16 mouse cellular contexts compared by ENCODE assay signal in genomic region chr5:99787239-99787638, GRCm38 (mm10). TPM values are rescaled to one million over a fixed set of nuclear protein-coding genes. Genes with fewer than 3 reads are reported as not detected.
DNase-seq lines count a peak whose midpoint lies in the region; ATAC-seq and TF ChIP-seq lines count a peak whose summit lies in the region.
"Had no signal": no experiment of that assay in that cellular context is flagged by ENCODE, and none has a peak within 500 bp of the region (broad histone marks: within the 10 kb centered on the region; RNA-seq: fewer than 3 reads in every experiment).

No protein-coding gene starts in this region.

- no peak overlapping the region for H3K4me2 ChIP-seq in embryonic facial prominence, embryonic 11.5 days (ENCODE audit: low read depth, low read length)
- 0 out of 2 replicates have a peak overlapping the region, but pooled peaks have one; percentile 10 for H3K4me2 ChIP-seq in hindbrain, embryonic 13.5 days
- H3K4me2 ChIP-seq in midbrain, postnatal 0 days (ENCODE audit: low read depth, low read length, poor library complexity, severe bottlenecking): no peak overlapping the region

- no peak overlapping the region for H3K27ac ChIP-seq in embryonic facial prominence, embryonic 11.5 days (replicated peaks; ENCODE audit: low read depth, low read length)
- no peak overlapping the region for H3K27ac ChIP-seq in embryonic facial prominence, embryonic 10.5 days (replicated peaks)
- peak overlapping the region; percentile 76 for H3K27ac ChIP-seq in hindbrain, embryonic 13.5 days
- no peak overlapping the region for H3K27ac ChIP-seq in midbrain, postnatal 0 days (ENCODE audit: low read depth, low read length)
- H3K27ac ChIP-seq: kidney, postnatal 0 days had no signal

- TF ChIP-seq CTCF in midbrain, postnatal 0 days (IDR thresholded peaks at IDR 0.05): no peak
- no peak for TF ChIP-seq CTCF in lung, adult 2 months (IDR thresholded peaks at IDR 0.05; ENCODE audit: insufficient read depth, low read length)

- H3K4me3 ChIP-seq in embryonic facial prominence, embryonic 11.5 days (ENCODE audit: low read depth, low read length): no peak overlapping the region
- H3K4me3 ChIP-seq in embryonic facial prominence, embryonic 10.5 days: no peak overlapping the region
- no peak overlapping the region for H3K4me3 ChIP-seq in hindbrain, embryonic 13.5 days
- H3K4me3 ChIP-seq in midbrain, postnatal 0 days (ENCODE audit: low read depth, low read length): no peak overlapping the region
- H3K4me3 ChIP-seq in lung, adult 2 months (replicated peaks; ENCODE audit: extremely low read depth, low read depth, low read length): no peak overlapping the region
- H3K4me3 ChIP-seq: erythroblast, embryonic 14.5 days; myocyte had no signal

- DNase-seq in embryonic facial prominence, embryonic 11.5 days (ENCODE audit: low spot score): peak; percentile 11
- DNase-seq in embryonic facial prominence, embryonic 10.5 days (ENCODE audit: low spot score): no peak
- peak; percentile 60 for DNase-seq in embryo, embryonic 10.5 days (ENCODE audit: low spot score)
- DNase-seq in midbrain, postnatal 0 days (ENCODE audit: low spot score): peak; percentile 58
- no peak for DNase-seq in lung, adult 2 months
- DNase-seq in spleen, adult 18-20 months: no peak
- DNase-seq in adipocyte (ENCODE audit: low spot score): no peak
- DNase-seq: adrenal gland, postnatal 14 days; cerebellum, adult 11-12 months; heart, adult 11 months; thymus, postnatal 4 days had no signal

- no peaks in the 10 kb centered on the region for H3K4me1 ChIP-seq in embryonic facial prominence, embryonic 11.5 days (ENCODE audit: control insufficient read depth, insufficient read depth, low read length)
- peaks cover 7% of the 10 kb centered on the region; the same call in 1 of the 2 replicates for H3K4me1 ChIP-seq in embryonic facial prominence, embryonic 10.5 days
- peaks cover 22% of the 10 kb centered on the region for H3K4me1 ChIP-seq in hindbrain, embryonic 13.5 days (replicated peaks)
- H3K4me1 ChIP-seq in midbrain, postnatal 0 days (ENCODE audit: insufficient read depth, low read length): 0 out of 2 replicates have a peak, but pooled peaks cover 4% of the 10 kb centered on the region
- no peaks in the 10 kb centered on the region for H3K4me1 ChIP-seq in lung, adult 2 months (ENCODE audit: control insufficient read depth, insufficient read depth, low read length)

- no peak for TF ChIP-seq POLR2A in lung, adult 2 months (IDR thresholded peaks at IDR 0.05; ENCODE audit: borderline replicate concordance, extremely low read depth, low read depth, low read length)

- no peaks in the 10 kb centered on the region for H3K36me3 ChIP-seq in embryonic facial prominence, embryonic 11.5 days (replicated peaks; ENCODE audit: control insufficient read depth, insufficient read depth, low read depth, low read length)
- H3K36me3 ChIP-seq in embryonic facial prominence, embryonic 10.5 days (replicated peaks): no peaks in the 10 kb centered on the region
- H3K36me3 ChIP-seq in hindbrain, embryonic 13.5 days: no peaks in the 10 kb centered on the region
- H3K36me3 ChIP-seq in midbrain, postnatal 0 days (ENCODE audit: insufficient read depth, low read length): no peaks in the 10 kb centered on the region

- no peaks in the 10 kb centered on the region for H3K27me3 ChIP-seq in embryonic facial prominence, embryonic 11.5 days (ENCODE audit: control insufficient read depth, insufficient read depth, low read length)
- H3K27me3 ChIP-seq in embryonic facial prominence, embryonic 10.5 days (replicated peaks; ENCODE audit: low read depth, poor library complexity, severe bottlenecking): no peaks in the 10 kb centered on the region
- no peaks in the 10 kb centered on the region for H3K27me3 ChIP-seq in hindbrain, embryonic 13.5 days
- H3K27me3 ChIP-seq in midbrain, postnatal 0 days (ENCODE audit: insufficient read depth, low read length): no peaks in the 10 kb centered on the region

- 50% methylated on average over 10 of the region's 10 CpGs for WGBS in embryonic facial prominence, embryonic 11.5 days
- WGBS in embryonic facial prominence, embryonic 10.5 days: 52% methylated on average over 10 of the region's 10 CpGs
- WGBS in hindbrain, embryonic 13.5 days: 17% methylated on average over 10 of the region's 10 CpGs
- WGBS in midbrain, postnatal 0 days: 21% methylated on average over 10 of the region's 10 CpGs
- 78% methylated on average over 10 of the region's 10 CpGs for WGBS in lung, adult 2 months

- no peak; the same call in 1 of the 2 replicates for ATAC-seq in embryonic facial prominence, embryonic 11.5 days (replicated peaks; ENCODE audit: insufficient number of reproducible peaks, low FRiP score, low TSS enrichment, low read depth)
- peak; percentile 76 for ATAC-seq in hindbrain, embryonic 13.5 days (ENCODE audit: low FRiP score)
- no peak for ATAC-seq in midbrain, postnatal 0 days (ENCODE audit: low FRiP score)
- ATAC-seq: lung, postnatal 0 days had no signal

- no peak overlapping the region for H3K9ac ChIP-seq in embryonic facial prominence, embryonic 11.5 days (replicated peaks; ENCODE audit: low read length)
- H3K9ac ChIP-seq in hindbrain, embryonic 13.5 days: no peak overlapping the region
- no peak overlapping the region for H3K9ac ChIP-seq in midbrain, postnatal 0 days (replicated peaks; ENCODE audit: low read length, poor library complexity, severe bottlenecking)

- H3K9me3 ChIP-seq in embryonic facial prominence, embryonic 11.5 days (replicated peaks; ENCODE audit: control insufficient read depth, low read length): no peaks in the 10 kb centered on the region
- H3K9me3 ChIP-seq in embryonic facial prominence, embryonic 10.5 days: no peaks in the 10 kb centered on the region
- H3K9me3 ChIP-seq in hindbrain, embryonic 13.5 days: no peaks in the 10 kb centered on the region
- no peaks in the 10 kb centered on the region for H3K9me3 ChIP-seq in midbrain, postnatal 0 days (ENCODE audit: low read length)

RNA-seq across cellular contexts. Expression of gene Rasgef1b, which starts 58.4 kb away (rescaled TPM):
- 11.8 and 14.2 TPM in 2 replicates for polyA plus RNA-seq in embryonic facial prominence, embryonic 11.5 days (2014; fragmentation: Nextera tagmentation; extraction: Ambion mirVana)
- 11.8 and 13.5 TPM in 2 replicates for polyA plus RNA-seq in embryonic facial prominence, embryonic 10.5 days (2016; fragmentation: Nextera tagmentation; extraction: Ambion mirVana)
- polyA plus RNA-seq in hindbrain, embryonic 13.5 days (2015; fragmentation: Nextera tagmentation; extraction: Ambion mirVana): 47.2 and 61.1 TPM in 2 replicates
- total RNA-seq in midbrain, postnatal 0 days (2014; rRNA removed): 43.4 and 44.6 TPM in 2 replicates
- 30.3 and 36.0 TPM in 2 replicates for polyA plus RNA-seq in midbrain, postnatal 0 days (2015; fragmentation: Nextera tagmentation; extraction: Ambion mirVana)
- polyA plus RNA-seq in lung, adult 2 months (2012; rRNA removed): 13.5 and 13.7 TPM in 2 replicates

Comparison
In these comparisons a context has a peak if more than half of its experiments do, and no peak if none do; other contexts are left out.
1. DNase-seq: peak in embryonic facial prominence, embryonic 11.5 days (single experiment), embryo, embryonic 10.5 days (single experiment) and midbrain, postnatal 0 days (single experiment); none in embryonic facial prominence, embryonic 10.5 days (single experiment), lung, adult 2 months (single experiment), spleen, adult 18-20 months (0 of 2) and adipocyte (single experiment).